Mouse (Mus musculus) T-helper 17 cell (primary cell): ENCODE measurements at regions not wholly inside any gene's neighbourhood (a gene's known extent, or its start where the extent isn't known, plus 50 kb on each side); places are given as distances from the start of the nearest gene placed in this dataset.

Experiments used
- in situ Hi-C, 2 experiments: fragments of 300-600 bp; cut with MboI, MseI; formaldehyde crosslinking; loops; 1 replicate in 1 of 2; 2 replicates in 1 of 2; pipeline ENCODE4 v1.15.1; 2025; ENCODE audit warnings: high pct_unique_total_duplicates in 2 of 2

DNA sequence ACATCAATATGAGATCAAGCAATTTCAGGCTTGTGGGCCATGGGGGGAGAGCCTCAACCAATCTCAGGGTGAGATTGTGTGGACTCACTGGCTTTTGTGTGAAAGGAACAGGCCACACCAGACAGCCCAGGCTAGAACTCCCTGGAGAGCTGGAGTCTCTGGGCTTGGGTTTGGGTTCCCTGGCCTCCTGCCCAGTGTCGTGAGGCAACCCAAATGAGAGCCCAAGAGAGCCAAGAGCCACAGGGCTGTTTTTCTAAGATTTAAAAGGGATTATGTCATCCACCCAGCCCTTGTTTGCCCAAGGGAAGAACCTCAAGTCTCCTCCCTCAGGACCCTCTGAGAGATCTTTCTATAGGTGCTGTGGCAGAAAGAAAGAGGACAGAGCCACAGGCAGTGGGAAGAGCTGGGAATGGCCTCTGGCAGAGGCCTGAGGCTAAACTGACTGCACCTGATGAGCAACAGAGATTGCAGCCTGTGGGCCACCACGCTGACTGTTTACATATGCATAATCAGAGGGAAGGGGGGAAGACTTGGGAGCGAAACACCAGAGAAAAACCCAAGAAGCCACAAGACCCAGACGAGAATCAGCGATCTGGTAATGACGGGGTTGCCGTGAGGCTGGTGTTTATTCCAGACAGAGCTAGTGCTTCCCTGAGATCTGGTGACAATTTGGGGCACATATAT lies 92.1 kb downstream of the Bcl2l11 start:
- in situ Hi-C loops = no loop called here

DNA sequence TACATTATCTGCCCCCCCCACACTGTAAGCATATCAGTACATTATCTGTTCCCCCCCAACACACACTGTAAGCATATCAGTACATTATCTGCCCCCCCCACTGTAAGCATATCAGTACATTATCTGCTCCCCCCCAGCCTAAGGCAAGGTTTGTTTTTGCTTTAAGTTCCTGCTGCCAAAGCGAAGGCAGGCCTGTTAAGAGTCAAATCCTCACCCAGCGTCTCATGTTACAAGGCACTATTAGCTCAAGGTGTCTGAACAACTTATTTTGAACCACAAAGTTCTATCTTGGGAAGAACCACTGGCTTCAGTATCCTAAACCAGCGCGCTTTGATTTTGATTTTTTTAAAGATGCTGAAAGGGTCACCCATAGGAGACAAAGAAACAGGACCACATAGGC lies 93.1 kb downstream of the Bcl2l11 start:
- in situ Hi-C loops = no loop called here

DNA sequence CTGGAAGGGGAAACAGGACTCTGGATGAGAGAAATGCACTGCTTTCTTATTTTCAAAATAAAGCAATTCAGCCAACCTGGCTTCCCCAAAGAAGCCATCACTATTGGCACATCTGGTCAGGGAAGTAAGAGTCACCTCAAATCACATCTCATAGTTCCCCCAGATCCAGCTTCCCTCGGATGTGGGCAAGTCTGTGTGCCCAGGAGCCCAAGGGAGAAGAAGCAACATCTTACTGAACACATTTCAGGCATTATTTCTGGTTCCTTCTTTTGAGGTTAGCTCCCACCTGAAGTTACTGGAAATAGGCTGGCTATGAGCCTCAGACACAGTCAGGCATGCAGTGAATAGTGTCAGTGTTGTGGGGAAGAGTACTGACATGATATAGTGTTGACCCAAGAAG lies 95.2 kb downstream of the Bcl2l11 start:
- in situ Hi-C loops = no loop called here

DNA sequence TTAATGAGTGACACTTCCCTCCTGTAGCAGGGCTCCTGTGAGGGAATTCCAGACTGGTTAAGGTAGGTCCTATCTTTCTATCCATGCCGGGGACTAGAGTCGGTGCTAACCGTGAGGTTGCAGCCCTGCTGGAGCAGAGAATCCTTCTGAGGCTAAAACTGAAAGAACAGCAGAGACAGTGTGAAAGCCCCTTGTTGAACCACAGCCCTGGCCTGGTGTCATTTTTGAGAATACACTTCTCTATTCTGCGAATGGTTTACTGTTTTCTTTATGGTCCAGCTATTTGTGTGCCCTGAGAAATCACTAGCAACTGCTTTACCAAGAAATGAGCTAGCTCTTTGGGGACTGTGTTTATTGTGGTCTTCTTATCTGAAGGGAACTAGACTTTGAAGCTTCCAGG lies 95.8 kb downstream of the Bcl2l11 start:
- in situ Hi-C loops = no loop called here

DNA sequence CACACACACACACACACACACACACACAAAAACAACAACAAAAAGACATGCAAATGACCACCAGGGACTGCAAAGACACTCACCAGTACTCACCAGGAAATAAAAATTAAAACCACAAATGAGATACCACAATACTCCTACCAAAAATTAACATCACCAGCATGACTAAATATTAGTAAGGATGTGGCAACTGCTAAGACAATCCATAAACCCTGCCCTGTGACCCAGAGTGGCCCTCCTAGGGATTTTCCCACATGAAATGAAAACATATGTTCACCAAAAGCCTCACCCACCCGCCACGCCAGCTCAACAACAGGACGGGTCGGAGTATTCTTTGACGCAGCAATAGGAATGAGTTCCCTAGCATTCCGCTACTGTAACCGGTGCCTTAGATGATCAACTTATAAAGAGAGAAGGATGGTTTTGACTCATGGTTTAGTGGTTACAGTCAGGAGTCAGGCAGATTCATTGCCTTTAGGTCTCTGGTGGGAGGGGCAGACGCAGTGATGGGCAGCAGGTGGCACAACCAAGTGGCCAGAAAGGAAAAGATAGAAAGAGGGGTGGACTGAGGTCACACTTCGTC lies 100.7 kb downstream of the Bcl2l11 start:
- in situ Hi-C loops = loop anchor here in 1 of 2 experiments (5.0 kb wide), 1 partner anchor 54 kb away; no protein-coding TSS in a partner anchor

DNA sequence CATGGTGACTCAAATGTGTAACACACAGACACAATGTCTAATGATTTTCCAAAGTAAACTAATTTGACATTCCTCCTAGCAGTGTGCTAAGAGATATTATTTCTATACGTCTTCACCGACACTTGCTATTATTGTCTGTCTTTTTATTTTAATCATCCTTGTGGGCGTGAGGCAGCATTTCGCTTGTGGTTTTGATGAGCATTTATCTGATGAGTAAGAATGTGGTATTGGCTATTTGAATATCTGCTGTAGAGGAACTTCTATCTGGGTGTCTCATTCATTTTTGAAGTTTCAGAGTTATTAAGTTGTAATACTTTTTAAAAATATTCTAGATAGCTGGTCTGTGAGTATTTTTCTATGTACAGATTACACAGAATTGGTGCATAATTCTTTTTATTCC lies 103.9 kb downstream of the Bcl2l11 start:
- in situ Hi-C loops = loop anchor here in 1 of 2 experiments (5.0 kb wide), 1 partner anchor 57 kb away; no protein-coding TSS in a partner anchor

DNA sequence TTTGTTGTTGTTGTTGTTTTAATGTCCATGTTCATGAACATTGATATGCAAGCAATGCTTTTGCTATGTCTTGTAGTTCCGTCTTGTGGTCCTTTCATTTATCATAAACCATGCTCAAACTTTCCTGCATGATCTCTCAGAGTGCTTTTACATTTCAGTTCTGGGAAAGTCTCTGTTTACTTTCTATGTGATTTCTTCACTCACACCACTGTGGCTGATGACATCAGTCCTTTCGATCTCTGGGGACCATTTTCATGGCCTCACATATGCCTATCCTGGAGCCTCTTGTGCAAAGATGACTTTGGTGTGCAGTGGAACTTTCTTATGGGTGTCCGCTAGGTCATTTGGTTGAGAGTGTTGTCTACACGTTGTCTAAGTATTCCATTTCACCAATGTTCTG lies 105.1 kb downstream of the Bcl2l11 start:
- in situ Hi-C loops = no loop called here

DNA sequence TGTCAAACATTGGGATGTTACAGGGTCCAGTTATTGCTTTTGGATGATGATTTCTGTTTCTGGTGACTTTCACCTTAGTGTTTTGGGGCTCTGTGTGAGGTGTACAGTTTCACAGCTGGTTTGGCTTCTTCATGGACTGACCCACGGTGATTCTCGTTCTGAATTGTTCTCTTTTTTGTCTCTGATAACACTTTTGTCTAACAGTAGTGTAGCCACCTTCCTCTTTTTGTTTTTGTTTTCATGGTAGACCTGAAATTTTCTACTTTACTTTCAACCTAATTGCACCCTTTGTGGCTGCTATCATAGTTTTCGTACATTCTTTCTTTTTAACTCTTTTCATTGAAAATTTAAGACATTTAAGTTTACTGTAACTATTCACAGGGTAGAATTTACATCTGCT lies 105.5 kb downstream of the Bcl2l11 start:
- in situ Hi-C loops = no loop called here

DNA sequence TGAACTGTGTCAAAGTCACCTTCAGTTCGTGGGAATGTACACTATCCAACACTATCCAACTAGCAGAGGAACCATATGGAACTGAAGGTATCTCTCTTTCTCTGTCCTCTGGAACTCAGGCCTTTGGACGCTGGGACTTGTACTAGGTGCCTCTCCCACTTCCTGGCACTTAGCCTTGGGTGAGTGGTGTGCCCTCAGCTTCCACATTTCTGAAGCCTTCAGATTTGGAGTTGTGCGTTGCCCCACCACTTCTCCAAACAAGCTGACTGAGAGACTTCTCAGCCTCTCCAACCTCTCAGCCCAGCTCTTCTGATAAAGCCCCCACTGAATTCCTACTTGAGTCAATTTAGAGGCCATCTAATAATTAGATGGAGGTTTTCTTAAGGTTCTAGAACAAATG lies 106.2 kb downstream of the Bcl2l11 start:
- in situ Hi-C loops = no loop called here

DNA sequence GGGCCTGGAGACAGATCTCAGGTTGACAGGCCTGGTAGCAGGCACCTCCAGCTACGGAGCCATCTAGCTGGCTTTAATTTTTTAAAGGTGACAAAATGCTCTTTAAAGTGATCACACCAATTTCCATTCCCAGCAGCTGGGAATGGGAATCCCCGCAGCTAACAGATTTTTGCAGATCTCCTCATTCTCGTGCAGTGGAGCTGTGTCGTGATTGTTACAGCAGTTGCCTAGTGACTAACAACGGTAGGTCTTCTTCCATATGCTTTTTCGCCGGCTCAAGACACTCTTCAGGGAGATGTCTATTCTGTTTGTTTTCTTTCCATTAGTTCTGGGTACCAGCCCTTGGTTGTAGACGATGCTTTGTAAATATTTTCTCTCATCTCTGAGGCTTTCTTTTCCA lies 109.3 kb downstream of the Bcl2l11 start:
- in situ Hi-C loops = no loop called here

DNA sequence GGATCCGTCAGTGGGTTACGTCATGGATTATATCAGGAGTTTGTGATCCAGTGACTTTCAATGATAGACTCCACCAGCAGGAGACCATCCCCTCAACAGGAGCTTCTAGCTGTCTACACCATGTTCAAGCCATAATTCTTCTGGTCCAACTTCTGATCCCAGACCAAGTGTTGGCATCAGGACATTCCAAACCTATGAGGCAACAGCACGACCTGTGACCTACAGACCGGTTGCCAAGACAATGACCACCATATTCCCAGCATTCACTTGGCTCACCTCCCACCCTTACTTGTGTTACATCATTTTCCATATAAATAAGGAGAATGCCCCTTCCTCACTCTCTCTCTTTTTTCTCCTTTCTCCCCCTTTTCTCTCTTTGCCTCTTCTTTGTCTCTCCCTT lies 113.6 kb downstream of the Bcl2l11 start:
- in situ Hi-C loops = no loop called here

DNA sequence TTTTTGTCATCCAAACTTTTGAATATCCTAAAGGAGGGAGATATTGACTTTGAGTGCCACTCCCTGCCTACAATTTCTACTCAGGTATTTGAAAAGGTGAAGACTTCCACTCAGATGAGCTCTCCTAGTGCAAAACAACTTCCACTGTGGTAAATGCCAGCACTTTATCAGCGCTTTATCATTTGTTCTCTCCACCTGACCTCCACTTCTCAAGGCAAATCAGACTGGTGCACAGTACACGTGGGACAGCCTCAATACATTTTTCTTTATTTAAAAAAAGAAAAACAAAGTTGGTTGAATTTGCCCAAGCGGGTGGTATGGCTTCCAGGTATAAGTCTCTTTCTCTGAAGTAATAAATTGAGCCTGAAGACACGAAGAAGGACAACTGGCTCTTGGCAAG lies 114.2 kb downstream of the Bcl2l11 start:
- in situ Hi-C loops = no loop called here

DNA sequence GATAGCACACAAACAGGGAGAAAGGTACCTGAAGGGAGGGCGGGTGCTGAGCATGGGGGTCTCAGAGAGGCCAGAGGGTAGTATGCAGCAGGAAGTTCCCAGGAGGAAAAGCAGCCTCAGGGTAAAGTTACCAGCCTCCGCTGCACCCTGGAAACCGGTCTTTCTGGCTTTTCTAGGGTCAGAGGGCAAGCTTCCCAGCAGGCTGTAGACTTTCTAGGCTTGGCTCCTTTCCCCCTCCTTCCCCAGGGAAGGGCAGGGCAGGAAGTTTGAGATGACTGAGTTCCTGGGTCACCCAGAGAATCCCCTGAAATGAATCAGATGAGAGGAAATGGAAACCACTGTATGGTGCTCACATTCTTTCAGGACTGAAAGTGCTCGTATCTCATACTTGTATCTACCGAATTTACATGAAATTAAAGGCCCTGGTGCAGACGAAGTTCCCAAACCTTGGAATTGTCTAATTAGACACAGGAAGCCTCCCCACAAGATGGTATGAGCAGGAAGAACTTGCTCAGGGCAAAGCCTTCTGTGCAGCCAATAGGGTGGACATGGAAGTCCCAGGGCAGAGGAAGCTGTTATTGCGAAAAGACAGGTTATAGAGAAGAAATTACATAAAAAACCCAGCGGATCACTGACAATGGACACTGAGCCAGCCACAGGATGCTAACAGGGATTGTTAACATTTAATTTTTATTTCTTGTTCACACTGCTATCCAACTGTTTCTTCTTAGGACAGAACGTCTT lies 114.9 kb downstream of the Bcl2l11 start:
- in situ Hi-C loops = no loop called here

DNA sequence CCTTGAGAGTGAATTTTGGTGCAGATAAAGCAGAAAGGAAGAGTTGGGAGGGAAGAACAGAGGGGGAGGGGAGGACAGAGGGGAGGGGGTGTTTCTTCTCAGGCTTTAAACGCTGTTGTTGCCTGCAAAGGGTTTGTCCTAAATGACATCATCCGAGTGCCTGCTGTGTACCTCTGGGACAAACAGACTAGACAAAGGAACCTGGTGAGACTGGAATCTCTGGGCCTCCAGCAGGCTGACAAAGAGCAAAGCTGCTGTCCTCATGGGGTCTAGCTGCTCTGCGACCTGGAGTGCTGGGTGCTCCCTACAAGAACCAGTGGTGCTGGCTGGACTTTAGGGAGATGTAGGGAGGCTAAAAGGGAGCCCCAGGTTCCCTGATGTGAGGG lies 115.4 kb downstream of the Bcl2l11 start:
- in situ Hi-C loops = no loop called here

DNA sequence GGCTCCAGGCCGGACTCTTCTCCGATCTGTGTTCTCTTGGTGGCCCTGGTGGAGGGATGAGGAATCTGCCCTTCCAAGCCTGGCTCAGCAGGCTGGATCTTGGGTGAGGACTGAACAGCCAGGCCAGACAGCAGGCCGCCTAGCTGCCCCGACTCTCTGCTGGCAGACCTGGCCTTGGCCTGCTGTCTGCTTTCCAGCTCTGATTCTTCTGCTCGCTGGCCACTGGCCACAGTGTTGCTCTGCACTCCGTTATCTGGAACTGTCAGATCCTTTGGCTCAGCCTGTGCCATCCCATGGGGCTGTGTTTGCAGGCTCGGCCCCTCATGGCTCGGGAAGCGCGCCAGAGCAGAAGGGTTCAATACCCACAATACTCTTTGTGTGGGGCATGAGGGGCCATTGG lies 119.7 kb downstream of the Bcl2l11 start:
- in situ Hi-C loops = no loop called here

DNA sequence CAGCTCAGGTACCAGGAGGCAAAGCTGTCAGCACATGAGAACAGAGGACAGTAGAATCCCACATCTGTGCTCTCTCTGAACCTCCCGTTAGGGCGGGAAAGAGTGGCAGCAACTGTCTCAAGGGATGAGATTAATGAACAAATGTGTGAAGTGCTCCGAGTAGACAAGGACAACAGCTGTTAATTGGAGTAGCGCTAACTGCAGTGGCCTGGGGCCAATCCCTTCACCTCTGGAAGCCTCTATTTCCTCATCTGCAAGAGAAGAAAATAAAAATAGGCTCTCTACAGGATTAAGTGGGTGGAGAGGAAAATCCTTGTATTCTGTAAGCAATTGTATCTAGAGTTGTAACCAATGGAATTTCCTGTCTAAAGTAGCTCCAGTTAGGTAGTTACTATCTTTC lies 122.1 kb downstream of the Bcl2l11 start:
- in situ Hi-C loops = no loop called here

DNA sequence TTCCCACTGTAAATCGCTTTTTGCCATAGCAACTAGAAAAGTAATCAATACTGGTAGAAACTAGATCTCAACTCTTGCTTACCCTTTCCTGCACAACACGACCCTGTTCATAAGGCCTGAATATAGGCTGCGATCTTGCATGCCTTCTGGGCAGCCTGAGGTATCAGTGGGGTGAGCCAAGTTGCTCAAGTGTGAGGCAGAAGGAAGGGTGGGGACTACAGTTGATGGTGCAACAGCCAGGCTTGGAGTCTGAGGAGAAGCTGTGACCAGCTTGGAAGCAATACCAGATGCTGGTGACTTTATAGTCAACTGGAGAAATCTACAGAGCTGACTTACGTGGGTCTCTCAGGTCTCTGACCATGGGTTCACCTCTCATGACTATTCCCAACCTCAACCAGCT lies 123.3 kb downstream of the Bcl2l11 start:
- in situ Hi-C loops = no loop called here

DNA sequence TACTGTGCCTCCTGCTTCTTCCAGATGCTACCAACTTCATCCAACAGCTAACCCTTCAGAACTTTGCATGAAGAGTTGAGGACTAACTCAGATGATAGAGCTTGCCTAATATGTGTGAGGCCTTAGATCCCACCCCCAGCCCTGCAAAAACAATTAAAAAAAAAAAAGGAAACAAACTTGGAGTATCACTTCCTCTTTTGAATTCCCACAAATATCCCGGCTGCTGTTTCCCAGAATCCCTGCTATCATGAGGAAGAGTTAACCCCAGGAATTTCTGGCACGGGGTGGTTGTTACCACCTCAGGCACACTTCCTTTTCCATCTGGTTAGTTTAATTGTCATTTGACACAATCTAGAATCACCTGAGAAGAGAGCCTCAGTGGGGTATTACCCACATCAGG lies 123.8 kb downstream of the Bcl2l11 start:
- in situ Hi-C loops = no loop called here

DNA sequence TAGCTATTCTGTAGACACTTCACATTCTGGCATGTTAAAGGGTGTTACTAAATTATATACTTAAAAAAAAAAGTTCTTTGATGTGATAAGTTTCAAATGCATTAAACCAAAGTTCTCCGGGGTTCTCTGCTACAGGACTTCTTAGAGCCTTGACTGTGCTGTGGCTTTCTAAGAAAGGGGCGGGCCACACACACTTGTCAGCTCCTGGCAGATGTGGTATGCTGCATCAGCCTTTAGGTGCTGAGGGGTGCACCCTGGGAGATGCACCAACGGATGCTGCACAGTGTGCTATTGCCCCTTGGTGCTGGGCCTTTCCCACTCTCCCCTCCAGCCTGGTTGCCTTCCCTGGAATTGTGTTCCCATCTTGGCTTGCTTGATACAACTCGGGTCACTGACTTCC lies 125.0 kb downstream of the Bcl2l11 start:
- in situ Hi-C loops = no loop called here

DNA sequence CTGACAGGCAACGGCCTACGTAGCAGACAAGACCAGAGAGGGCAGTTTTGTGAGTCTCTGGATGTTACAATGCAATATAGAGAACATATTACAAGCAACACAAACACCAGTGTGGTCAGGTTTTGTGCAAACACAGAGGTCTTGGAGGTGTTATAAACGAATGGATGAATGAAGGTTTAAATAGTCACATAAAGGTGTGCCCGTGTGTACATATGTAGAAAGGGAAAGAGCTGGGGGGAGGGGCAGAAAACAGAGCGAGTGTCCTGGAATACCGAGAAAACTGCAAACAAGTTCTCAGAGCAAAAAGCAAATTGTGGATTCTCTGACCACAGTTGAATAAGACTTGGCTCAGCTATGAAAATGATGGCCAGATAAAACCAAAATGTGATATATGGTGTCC lies 130.8 kb downstream of the Bcl2l11 start:
- in situ Hi-C loops = no loop called here

DNA sequence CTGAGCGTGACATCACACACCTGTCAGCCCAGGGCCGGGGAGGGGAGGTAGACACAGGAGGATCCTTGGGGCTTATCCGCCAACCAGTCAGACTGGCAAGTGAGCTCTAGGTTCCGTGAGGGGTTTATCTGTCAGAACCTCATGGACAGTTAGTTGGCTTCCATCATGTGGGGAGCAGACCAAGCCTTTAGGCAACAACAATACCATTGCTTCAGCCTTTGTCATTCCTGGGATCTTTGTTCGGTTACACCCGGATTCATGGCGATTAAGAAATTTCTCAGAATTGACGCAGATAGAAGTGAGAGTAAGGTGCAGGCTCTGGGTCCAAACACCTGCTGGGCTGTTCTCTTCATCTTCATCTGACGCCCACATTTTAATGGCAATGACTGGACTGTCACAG lies 131.4 kb downstream of the Bcl2l11 start:
- in situ Hi-C loops = no loop called here

DNA sequence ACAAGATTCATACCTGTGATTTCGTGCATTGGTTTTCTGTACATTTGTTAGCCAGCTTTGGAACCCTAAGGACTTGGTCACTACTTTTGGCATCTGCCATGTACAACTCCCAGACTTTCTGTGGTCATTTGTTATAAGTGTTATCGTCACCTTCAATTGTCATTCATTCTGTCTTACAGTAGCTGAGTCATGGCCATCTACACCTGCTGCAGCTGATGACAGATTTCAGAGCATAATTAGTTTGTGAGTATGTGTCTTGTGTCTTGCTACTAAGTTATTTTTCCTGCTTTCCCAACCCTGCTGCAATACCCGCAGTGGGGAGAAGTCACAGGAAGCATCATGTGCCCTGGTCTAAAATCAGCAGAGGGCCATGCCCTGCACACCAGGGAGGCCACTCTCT lies 138.0 kb downstream of the Bcl2l11 start:
- in situ Hi-C loops = no loop called here
